Mouse (Mus musculus) intestine, embryonic 16.5 days (tissue): ENCODE data around the gene Dusp14. TPM values are rescaled to one million over a fixed set of nuclear protein-coding genes. Genes with fewer than 3 reads are reported as not detected.

Experiments used
- ATAC-seq: fragments of 200-750 bp; cut with Nextera tagmentation; 2 replicates; pipeline ENCODE4 v1.8.0; 2017; ENCODE audit warnings: moderate TSS enrichment, moderate library complexity
- H3K27ac ChIP-seq: fragments of 300-500 bp; sonication (generic); 2 replicates; pipeline ENCODE4 v1.5.1; 2014; ENCODE audit warnings: mild to moderate bottlenecking, low read length
- H3K27me3 ChIP-seq: fragments of 300-500 bp; sonication (generic); replicated peaks from 2 replicates; pipeline ENCODE4 v1.6.1; 2014; ENCODE audit warnings: low read length, control low read depth, mixed read lengths; ENCODE audit not compliant: control insufficient read depth, insufficient read depth
- H3K36me3 ChIP-seq: fragments of 300-500 bp; sonication (generic); 2 replicates; pipeline ENCODE4 v1.6.1; 2014; ENCODE audit warnings: low read length, control low read depth; ENCODE audit not compliant: control insufficient read depth, insufficient read depth
- H3K4me1 ChIP-seq: fragments of 300-500 bp; sonication (generic); 2 replicates; pipeline ENCODE4 v1.6.1; 2014; ENCODE audit warnings: low read length, control low read depth, mixed read lengths; ENCODE audit not compliant: control insufficient read depth, insufficient read depth
- H3K4me2 ChIP-seq: fragments of 300-500 bp; sonication (generic); 2 replicates; pipeline ENCODE4 v1.6.1; 2014; ENCODE audit warnings: low read depth, low read length, control low read depth
- H3K4me3 ChIP-seq: fragments of 300-500 bp; sonication (generic); 2 replicates; pipeline ENCODE4 v1.5.1; 2014; ENCODE audit warnings: mild to moderate bottlenecking, low read length
- H3K9ac ChIP-seq: fragments of 300-500 bp; sonication (generic); 2 replicates; pipeline ENCODE4 v1.6.1; 2014; ENCODE audit warnings: low read depth, low read length
- H3K9me3 ChIP-seq: fragments of 300-500 bp; sonication (generic); 2 replicates; pipeline ENCODE4 v1.6.1; 2016; ENCODE audit warnings: low read length, control low read depth; ENCODE audit not compliant: control insufficient read depth
- WGBS: fragments of 180-500 bp; shearing (Covaris S2); extraction: QIAGEN DNeasy Blood & Tissue Kit; methylation state at CpG from one replicate; pipeline ENCODE4 v1.1.7; 2014; 5-methylcytosine and 5-hydroxymethylcytosine counted together
- polyA plus RNA-seq: library from polyadenylated mRNA; unstranded; fragments of >200 nt; fragmentation: Nextera tagmentation; extraction: Ambion mirVana; gene quantifications from 2 replicates; pipeline ENCODE4 v1.2.1, GENCODE M21; 2015

Gene Dusp14
- polyA plus RNA-seq, 1 experiment from 2014 or later: 18.3 TPM

DNA sequence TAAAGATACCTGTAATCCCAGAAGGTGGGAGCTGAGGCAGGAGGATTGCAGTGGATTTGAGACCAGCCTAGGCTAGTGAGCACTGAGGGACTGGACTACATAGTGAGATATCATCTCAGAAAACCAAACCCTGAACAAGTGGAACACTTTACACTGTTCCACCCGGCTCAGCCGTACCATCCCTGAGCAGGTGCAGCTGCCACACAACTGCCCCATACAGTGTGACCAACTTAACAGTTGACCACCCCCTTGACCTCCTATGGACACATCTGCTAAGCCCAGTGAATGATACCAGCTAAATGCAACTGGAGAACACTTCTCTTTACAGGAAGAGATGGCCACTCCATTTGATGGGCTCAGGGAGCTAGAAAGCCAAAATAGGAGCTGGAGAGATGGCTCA is 11.6 kb downstream of the Dusp14 start:
- no peak overlapping the region for H3K4me2 ChIP-seq
- no peak overlapping the region for H3K9ac ChIP-seq
- 92% methylated on average over 2 of the region's 2 CpGs for WGBS
- H3K9me3 ChIP-seq: no peaks in the 10 kb centered on the region
- no peak for ATAC-seq
- no peak overlapping the region for H3K27ac ChIP-seq
- H3K4me3 ChIP-seq: no peak overlapping the region
- H3K4me1 ChIP-seq: peaks cover 6% of the 10 kb centered on the region; the same call in 1 of the 2 replicates
- H3K36me3 ChIP-seq: no peaks in the 10 kb centered on the region
- no peaks in the 10 kb centered on the region for H3K27me3 ChIP-seq

DNA sequence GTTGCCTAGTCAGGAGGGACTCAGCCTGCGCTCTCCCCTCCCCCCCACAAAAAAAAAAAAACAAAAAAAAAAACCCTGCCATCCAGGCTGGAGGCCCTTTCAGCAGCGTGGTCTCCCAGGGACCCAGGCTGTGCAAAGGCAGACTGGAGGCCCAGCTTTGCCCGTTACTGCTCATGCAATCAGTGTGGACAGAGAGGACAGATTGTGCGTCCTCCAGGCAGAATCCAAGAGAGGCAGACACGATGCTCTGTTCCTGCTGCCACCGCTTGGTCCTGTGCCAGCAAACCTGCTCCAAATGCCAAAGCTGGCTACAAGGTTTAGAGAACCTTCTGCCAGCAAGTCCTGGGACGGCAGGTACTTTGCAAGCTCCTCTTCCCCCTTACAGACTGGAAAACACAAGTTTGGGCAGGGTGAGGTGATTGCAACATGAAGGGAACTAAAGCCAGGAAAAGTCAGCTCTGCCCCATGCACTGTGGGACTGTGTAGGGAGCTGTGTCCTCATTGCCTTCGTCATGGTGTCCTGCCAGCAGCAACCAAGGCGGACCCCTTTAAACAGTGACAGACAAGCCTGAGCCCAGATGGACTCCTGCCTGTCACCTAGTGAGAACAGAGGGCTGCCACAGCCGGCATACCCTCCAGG is 15.4 kb downstream of the Dusp14 start:
- Histone ChIP-seq H3K9me3 (no peaks in the 10 kb centered on the region), H3K27me3 (no peaks in the 10 kb centered on the region), H3K4me2 (no peak overlapping the region), H3K36me3 (no peaks in the 10 kb centered on the region), H3K4me3 (no peak overlapping the region), H3K27ac (no peak overlapping the region), H3K4me1 (no peaks in the 10 kb centered on the region), H3K9ac (no peak overlapping the region)
- 0 out of 2 replicates have a peak, but pooled peaks have one; percentile 24 for ATAC-seq
- WGBS: 71% methylated on average over 10 of the region's 10 CpGs

DNA sequence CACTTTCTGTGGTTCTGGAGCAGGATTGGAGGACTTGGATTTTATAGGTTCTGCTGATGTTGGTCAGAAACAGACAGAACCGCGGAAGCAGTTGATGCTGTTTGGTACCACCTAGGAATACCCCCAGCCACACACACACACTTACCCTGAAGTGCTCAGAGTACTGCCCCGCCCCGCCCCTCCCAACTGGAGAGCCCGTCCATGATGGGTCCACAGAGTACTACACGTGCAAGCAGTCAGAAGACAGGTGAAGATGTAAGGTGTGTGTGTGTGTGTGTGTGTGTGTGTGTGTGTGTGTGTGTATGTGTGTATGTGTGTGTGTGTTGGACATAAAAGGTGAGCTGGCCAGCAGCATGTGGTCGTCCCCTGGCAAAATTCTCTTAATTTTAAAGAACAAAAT is 16.0 kb downstream of the Dusp14 start:
- ATAC-seq: peak; percentile 48; the same call in 1 of the 2 replicates
- 82% methylated on average over 7 of the region's 7 CpGs for WGBS
- no peaks in the 10 kb centered on the region for H3K36me3 ChIP-seq
- H3K9ac ChIP-seq: no peak overlapping the region
- no peak overlapping the region for H3K27ac ChIP-seq
- no peaks in the 10 kb centered on the region for H3K9me3 ChIP-seq
- no peak overlapping the region for H3K4me2 ChIP-seq
- no peaks in the 10 kb centered on the region for H3K4me1 ChIP-seq
- H3K4me3 ChIP-seq: no peak overlapping the region
- no peaks in the 10 kb centered on the region for H3K27me3 ChIP-seq

DNA sequence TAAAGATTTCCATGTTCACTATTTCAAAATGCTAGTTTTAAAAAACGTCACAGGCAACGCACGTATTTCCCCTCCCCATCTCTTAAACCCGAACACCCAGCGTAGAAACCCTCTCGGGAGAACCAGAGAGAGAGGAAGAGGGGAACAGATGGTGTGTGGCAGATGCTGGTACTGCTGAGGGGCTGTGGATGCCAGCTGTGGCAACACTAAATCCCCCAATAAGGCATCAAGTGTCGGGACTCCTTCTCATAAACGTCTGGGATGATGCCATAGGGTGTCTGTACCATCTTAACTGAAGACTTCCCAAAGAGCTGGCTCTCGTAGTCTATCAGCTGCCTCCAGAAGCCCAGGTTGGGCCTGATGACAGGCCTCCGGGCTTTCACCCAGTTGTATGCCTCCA is 20.6 kb downstream of the Dusp14 start:
- no peak overlapping the region for H3K9ac ChIP-seq
- H3K9me3 ChIP-seq: no peaks in the 10 kb centered on the region
- no peak for ATAC-seq

DNA sequence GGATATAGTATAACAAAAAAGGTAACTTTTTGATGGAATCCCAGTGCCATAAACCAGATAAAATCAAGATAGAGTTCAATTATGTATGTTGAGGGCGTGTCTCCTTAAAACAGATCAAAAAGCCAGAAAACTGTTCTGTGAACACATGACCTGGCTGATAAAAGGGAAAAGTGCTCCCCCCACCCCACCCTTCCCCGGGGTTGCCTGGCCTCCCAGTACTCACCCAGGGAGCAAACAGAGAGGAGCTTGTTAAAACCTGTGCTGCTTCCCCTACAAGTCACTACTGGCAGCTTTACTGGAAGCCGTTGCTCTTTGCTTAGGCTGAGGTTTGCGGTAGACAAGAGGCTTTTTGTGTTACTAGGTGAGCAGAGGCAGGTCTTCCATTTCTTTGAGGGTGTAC is 21.8 kb downstream of the Dusp14 start:
- H3K9ac ChIP-seq: no peak overlapping the region
- no peaks in the 10 kb centered on the region for H3K27me3 ChIP-seq
- no peaks in the 10 kb centered on the region for H3K9me3 ChIP-seq
- peak; percentile 75 for ATAC-seq
- H3K27ac ChIP-seq: 0 out of 2 replicates have a peak overlapping the region, but pooled peaks have one; percentile 20
- H3K4me1 ChIP-seq: peaks cover 5% of the 10 kb centered on the region; the same call in 1 of the 2 replicates
- no peak overlapping the region for H3K4me2 ChIP-seq
- no peak overlapping the region for H3K4me3 ChIP-seq
- 43% methylated on average over 4 of the region's 4 CpGs for WGBS
- no peaks in the 10 kb centered on the region for H3K36me3 ChIP-seq

More for the DNA sequence above, 20.6 kb downstream of the Dusp14 start:
- Histone ChIP-seq H3K27ac (no peak overlapping the region), H3K4me1 (peaks cover 5% of the 10 kb centered on the region; the same call in 1 of the 2 replicates), H3K4me2 (no peak overlapping the region), H3K36me3 (no peaks in the 10 kb centered on the region), H3K27me3 (no peaks in the 10 kb centered on the region), H3K4me3 (no peak overlapping the region)
- 79% methylated on average over 10 of the region's 10 CpGs for WGBS

DNA sequence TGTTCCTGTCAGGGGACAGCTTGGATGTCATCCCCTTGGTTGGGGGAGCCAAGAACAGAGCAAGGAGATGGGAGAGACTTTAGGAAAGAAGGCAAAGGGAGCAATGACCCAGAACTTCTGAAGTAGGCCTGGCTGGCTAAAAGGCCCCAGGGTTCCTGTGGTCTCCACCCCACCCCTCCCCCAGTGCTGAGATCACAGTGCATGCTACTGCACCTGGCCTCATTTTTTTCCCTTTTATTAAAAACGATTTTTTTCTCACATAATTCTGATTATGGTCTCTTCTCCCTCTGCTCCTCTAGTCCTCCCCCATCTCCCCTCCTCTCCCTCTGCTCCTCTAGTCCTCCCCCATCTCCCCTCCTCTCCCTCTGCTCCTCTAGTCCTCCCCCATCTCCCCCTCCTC is 24.1 kb downstream of the Dusp14 start:
- Histone ChIP-seq H3K9me3 (no peaks in the 10 kb centered on the region), H3K4me2 (no peak overlapping the region), H3K27me3 (no peaks in the 10 kb centered on the region), H3K36me3 (no peaks in the 10 kb centered on the region), H3K27ac (no peak overlapping the region), H3K9ac (no peak overlapping the region), H3K4me3 (no peak overlapping the region), H3K4me1 (peaks cover 5% of the 10 kb centered on the region; the same call in 1 of the 2 replicates)
- WGBS: 45% methylated on average over 1 of the region's 1 CpGs
- no peak for ATAC-seq

DNA sequence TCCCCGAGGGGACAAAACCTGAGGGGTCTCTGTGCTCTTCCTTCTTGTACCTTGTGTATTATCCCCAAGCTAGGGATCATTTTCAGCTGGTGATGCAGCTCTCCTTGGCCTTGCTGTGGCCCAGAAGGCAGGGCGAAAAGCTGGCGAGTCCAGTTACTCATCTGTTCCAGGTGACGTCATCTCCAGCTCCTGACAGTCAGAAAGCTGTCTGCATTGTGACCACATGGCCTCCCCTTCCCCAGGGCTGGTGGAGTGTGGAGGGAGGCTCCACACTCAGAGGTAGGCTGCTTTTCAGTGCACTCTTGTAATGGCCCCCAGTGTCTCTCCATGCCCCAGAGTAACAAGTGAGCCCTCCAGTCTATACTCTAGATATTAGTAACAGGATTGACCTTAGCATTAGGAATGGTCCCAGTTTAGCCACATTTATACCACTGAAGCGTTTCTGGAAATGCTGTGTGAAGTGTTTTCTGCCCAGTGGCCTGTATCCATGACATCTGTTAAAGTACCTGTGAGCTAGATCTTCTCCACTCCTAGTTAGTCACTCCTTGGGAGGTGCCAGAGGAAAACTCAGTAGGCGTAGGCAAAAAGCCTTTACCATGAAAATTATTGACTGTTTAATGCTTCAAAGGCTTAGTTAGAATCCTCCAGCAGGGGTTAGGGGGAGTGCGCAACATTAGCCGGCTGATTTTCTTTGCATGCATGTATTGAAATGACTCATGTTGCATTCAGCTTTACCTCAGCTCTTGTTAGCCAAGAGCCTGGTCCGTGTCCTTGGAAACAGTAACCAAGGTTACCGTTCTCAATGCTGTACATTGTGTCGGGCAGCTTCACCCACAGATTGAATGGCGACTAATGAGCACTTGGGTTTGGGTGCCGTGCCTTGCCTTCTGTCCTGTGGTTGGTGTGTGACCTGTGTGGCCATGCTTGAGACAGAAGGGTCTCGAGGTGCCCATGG is 26.0 kb downstream of the Dusp14 start:
- ATAC-seq: no peak
- 69% methylated on average over 14 of the region's 14 CpGs for WGBS
- Histone ChIP-seq H3K4me3 (no peak overlapping the region), H3K27ac (no peak overlapping the region), H3K4me1 (peaks cover 5% of the 10 kb centered on the region; the same call in 1 of the 2 replicates), H3K27me3 (no peaks in the 10 kb centered on the region), H3K4me2 (no peak overlapping the region), H3K9ac (no peak overlapping the region), H3K36me3 (no peaks in the 10 kb centered on the region), H3K9me3 (no peaks in the 10 kb centered on the region)

DNA sequence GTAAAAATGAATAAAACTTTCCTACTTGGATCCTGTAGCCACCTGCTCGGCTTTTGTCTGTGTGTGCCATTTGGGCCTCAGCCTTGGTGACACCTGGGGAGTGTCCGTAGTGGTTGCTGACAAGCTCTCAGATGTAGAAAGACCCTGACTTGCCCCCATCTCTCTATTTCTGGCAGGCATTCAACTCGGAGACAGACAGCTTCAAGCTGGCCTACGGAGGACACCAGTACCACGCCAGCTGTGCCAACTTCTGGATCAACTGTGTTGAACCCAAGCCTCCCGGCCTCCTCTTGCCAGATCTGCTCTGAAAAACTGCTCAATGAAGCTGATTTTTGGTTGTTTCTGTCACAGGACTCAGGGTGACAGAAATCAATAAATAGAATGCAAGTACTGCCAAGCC is 28.4 kb downstream of the Dusp14 start:
- no peaks in the 10 kb centered on the region for H3K4me1 ChIP-seq
- H3K27ac ChIP-seq: no peak overlapping the region
- H3K4me3 ChIP-seq: no peak overlapping the region
- no peak for ATAC-seq
- no peaks in the 10 kb centered on the region for H3K9me3 ChIP-seq
- no peak overlapping the region for H3K4me2 ChIP-seq
- no peaks in the 10 kb centered on the region for H3K27me3 ChIP-seq
- no peaks in the 10 kb centered on the region for H3K36me3 ChIP-seq
- WGBS: 78% methylated on average over 6 of the region's 6 CpGs
- no peak overlapping the region for H3K9ac ChIP-seq

DNA sequence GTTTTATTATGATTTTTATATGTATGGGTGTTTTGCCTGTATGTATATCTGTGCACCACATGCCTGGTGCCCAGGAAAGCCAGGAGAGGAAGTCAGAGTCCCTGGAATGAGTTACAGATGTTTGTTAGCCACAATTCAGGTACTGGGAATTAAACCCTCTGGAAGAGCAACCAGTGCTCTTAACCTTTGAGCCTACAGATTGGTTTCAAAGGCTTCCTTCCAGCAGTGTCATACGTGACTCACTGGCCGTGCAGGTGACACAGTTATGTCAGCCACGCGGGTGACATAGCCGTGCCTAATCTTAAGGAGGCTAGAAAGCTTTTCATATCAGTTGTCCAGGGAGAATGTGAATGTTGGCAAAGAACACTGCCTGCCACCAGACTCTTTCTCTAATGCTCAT is 35.4 kb downstream of the Dusp14 start:
- ATAC-seq: peak; percentile 84
- Histone ChIP-seq H3K4me2 (no peak overlapping the region), H3K27me3 (no peaks in the 10 kb centered on the region), H3K27ac (no peak overlapping the region; the same call in 1 of the 2 replicates), H3K4me3 (no peak overlapping the region), H3K9me3 (no peaks in the 10 kb centered on the region), H3K9ac (no peak overlapping the region), H3K36me3 (no peaks in the 10 kb centered on the region; the same call in 1 of the 2 replicates), H3K4me1 (no peaks in the 10 kb centered on the region)
- WGBS: 72% methylated on average over 5 of the region's 5 CpGs
